Mouse (Mus musculus) WW6 (cell line): ENCODE results near the gene 1700008O03Rik.

Experiments used
- DNase-seq: peaks from one replicate; pipeline ENCODE4 v3.0.0-alpha.2; 2013; ENCODE audit warnings: low read depth, low spot score

Gene 1700008O03Rik

GRCm38 (mm10) chr7:44375793-44376192 is 9.8 kb downstream of the 1700008O03Rik start:
- no peak for DNase-seq

DNA sequence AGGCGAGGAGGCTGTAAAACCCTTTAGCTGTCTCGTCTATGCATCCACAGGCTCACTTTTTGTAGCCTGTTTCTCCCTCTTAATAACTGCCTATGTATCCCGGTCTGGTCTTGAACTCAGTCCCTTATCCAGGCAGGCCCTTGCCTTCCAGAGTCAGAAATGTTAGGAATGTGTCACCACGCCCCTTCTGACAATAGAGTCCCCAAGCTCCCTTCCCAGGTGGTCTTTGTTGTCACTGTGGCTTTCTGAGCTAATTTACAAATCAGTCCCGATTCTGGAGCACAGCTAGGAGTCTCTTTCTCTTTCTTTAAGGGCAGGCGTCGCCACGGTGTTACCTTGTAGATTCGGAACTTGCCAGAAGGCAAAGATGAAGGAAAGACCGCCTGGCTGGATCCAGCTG is 10.4 kb downstream of the 1700008O03Rik start:
- DNase-seq: peak; percentile 83

GRCm38 (mm10) chr7:44374756-44375155 is 10.9 kb downstream of the 1700008O03Rik start:
- DNase-seq: peak; percentile 79

- no peak for DNase-seq
These were observed 11.5 kb downstream of the 1700008O03Rik start for GRCm38 (mm10) chr7:44373889-44374652.

GRCm38 (mm10) chr7:44373460-44373859 is 12.2 kb downstream of the 1700008O03Rik start:
- no peak for DNase-seq

GRCm38 (mm10) chr7:44372678-44373077 is 12.9 kb downstream of the 1700008O03Rik start:
- DNase-seq: no peak

DNA sequence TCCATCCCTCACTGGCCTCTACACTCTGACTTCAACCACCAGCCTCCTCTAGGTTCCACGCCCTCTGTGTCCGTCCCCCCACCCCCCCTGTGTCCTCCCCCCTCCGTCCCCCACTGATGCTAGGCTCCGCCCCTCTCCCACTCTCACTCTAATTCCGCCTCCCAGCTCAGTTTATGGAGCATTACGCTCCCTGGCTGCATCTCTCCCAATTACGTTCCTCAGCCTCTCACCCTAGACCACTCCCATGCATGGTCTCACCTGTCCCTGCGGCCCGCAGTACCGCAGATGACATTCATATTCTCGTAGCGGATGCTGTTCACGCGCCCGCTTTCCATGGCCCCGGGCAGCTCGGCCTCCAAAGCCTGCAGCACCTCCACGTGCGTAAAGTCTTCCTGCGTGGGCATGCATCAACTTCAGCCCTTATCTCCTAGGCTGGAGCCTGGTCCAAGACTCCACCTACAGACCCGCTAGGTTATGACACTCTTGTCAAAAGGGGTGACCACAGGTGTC is 24.8 kb downstream of the 1700008O03Rik start:
- DNase-seq: no peak

- DNase-seq: peak; percentile 91
These were observed 25.5 kb downstream of the 1700008O03Rik start for GRCm38 (mm10) chr7:44359908-44360672.

- DNase-seq: no peak
These were observed 26.6 kb downstream of the 1700008O03Rik start for GRCm38 (mm10) chr7:44358886-44359654.

GRCm38 (mm10) chr7:44358012-44358411 is 27.6 kb downstream of the 1700008O03Rik start:
- DNase-seq: no peak

DNA sequence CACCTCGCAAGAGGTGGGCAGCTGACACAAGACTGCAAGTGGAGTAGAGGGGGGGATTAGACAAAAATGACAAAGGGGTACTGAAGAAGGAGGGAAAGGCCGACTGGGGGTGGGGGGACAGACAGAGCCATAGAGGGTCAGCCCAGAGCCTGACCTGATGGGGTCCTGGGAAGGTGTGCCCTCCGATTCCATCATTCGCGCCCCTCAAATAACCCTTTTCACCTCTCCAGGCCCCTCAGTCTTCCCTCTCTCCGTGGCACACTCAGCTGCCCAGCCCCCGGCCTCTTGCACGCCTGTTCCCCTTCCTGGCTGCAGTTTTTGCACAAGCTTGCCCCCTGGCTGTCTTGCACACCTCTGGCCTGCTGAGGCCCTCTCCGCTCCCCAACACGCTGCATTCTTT is 28.1 kb downstream of the 1700008O03Rik start:
- DNase-seq: no peak

DNA sequence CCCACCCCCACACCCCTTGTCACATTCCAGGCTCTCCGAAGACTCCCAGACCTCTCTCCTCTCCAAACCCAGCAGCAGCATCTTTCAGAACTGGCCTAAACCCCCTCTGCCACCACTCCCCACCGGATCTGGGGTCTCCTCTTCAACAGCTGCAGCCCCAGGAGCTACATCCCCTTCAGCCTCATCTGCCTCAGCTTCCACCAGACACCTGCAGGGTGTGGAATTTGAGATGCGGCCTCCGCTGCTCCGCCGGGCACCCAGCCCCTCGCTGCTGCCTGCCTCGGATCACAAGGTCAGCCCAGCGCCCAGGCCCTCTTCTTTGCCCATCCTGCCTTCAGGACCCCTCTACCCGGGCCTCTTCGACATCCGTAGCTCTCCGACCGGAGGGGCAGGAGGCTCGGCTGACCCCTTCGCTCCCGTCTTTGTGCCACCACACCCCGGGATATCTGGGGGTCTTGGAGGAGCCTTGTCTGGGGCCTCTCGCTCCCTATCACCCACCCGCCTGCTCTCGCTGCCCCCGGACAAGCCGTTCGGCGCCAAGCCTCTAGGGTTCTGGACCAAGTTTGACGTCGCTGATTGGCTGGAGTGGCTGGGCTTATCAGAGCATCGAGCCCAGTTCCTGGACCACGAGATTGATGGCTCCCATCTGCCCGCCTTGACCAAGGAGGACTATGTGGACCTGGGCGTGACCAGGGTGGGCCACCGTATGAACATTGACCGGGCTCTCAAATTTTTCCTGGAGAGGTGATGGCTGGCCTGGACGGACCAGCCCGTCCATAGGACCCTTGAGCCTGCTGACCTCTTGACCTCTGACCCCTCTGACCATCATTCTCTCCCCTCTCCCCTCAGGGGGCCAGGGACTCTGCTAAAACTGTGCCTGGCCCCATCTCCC is 28.8 kb downstream of the 1700008O03Rik start:
- DNase-seq: no peak

GRCm38 (mm10) chr7:44355411-44355810 is 30.2 kb downstream of the 1700008O03Rik start:
- no peak for DNase-seq

DNA sequence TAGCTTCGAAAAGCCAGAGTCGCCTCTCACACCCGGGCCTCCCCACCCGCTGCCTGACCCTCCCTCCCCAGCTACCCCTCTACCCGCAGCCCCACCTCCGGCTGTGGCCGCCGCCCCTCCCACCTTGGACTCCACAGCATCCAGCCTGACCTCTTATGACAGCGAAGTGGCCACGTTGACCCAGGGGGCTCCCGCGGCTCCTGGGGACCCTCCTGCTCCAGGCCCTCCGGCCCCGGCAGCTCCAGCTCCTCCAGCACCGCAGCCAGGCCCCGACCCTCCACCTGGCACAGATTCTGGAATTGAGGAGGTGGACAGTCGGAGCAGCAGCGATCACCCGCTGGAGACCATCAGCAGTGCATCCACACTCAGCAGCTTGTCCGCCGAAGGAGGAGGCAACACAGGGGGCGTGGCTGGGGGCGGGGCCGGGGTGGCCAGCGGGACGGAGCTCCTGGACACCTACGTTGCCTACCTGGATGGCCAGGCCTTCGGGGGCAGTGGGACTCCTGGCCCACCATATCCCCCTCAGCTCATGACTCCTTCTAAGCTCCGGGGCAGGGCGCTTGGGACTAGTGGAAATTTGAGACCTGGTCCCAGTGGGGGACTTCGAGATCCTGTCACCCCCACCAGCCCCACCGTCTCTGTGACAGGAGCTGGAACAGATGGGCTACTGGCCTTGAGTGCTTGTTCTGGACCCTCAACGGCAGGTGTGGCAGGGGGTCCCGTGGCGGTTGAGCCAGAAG is 31.8 kb downstream of the 1700008O03Rik start:
- DNase-seq: no peak

DNA sequence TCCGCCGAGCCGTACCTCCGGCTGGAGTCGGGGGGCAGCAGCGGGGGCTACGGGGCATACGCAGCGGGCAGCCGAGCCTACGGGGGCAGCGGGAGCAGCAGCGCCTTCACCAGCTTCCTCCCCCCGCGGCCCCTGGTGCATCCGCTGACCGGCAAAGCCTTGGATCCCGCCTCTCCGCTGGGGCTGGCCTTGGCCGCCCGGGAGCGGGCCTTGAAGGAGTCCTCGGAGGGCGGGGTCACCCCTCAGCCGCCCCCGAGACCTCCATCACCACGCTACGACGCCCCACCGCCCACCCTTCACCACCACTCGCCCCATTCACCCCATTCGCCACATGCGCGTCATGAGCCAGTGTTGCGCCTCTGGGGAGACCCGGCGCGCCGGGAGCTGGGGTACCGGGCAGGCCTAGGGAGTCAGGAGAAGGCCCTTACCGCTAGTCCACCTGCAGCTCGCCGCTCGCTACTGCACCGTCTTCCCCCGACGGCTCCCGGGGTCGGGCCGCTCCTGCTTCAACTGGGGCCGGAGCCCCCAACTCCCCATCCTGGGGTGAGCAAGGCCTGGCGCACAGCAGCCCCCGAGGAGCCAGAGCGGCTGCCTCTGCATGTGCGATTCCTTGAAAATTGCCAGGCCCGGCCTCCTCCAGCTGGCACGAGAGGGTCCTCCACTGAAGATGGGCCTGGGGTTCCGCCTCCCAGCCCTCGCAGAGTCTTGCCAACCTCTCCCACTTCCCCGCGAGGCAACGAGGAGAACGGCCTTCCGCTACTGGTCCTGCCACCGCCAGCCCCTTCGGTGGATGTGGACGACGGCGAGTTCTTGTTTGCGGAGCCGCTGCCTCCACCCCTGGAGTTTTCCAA is 32.6 kb downstream of the 1700008O03Rik start:
- DNase-seq: no peak

GRCm38 (mm10) chr7:44351881-44352749 is 33.5 kb downstream of the 1700008O03Rik start:
- DNase-seq: no peak

DNA sequence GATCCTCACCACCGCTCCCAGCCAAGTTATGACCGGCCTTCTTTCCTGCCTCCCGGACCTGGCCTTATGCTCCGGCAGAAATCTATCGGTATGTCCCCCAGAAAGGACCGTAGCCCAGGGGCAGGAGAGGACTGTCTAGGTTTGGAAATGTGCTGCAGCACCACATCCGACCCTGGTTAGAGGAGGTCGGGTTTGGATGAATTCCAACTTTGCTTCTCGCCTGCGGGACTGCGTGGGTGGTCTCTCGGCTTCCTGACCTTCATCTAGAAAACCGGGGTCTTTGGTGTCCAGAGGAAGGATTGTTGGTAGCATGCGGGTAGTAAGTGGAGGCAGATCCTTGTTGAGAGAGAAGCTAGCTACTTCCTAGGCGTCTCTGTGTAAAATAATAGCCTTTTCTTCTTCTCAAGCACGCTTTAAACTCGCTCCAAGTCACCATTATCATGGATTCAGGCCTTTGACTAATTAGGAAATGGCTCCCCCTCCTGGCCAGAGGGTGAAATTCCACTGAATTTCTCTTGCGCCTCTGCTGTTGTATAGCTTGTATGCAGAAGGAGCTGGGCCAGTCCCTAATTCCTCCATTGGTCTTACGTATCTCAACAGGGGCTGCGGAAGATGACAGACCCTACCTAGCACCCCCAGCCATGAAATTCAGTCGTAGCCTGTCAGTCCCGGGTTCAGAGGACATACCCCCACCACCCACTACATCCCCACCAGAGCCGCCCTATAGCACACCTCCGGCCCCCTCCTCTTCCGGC is 34.5 kb downstream of the 1700008O03Rik start:
- peak; percentile 79 for DNase-seq

DNA sequence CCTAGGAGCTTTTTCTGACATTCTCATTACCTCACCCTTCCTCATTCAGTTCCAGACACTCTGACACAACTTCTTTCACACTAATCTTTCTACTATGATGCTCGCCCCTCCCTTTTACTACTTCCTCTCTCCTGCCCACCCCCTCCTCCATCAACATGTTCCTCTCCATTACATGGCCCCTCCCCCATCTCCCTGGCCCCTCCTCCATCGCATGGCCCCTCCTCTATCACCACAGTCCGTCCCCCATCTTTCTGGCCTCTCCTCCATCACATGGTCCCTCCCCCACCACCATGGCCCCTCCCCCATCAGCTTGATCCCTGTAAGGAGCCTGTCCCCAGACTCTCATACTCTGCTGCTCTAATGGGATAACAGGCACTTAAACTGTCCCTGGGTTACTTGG is 36.6 kb downstream of the 1700008O03Rik start:
- DNase-seq: no peak
